Mouse (Mus musculus) embryonic fibroblast, embryonic 13.5 days (primary cell): ENCODE measurements around the gene Gins3. TPM values are rescaled to one million over a fixed set of nuclear protein-coding genes. Genes with fewer than 3 reads are reported as not detected.
A peak's percentile ranks its signal among the peaks of the same experiment; 100 is the strongest.
"Not testable (repeated sequence)": the region's sequence is repeated elsewhere in the genome, so short reads cannot be mapped to it uniquely, and the experiment has no call there.

Source experiments
- H3K27ac ChIP-seq: 2 replicates; pipeline ENCODE4 v1.5.1; 2012; ENCODE audit warnings: low read length, control low read depth, inconsistent platforms; ENCODE audit not compliant: insufficient read depth
- H3K4me1 ChIP-seq: 2 replicates; pipeline ENCODE4 v1.6.1; 2011; ENCODE audit warnings: low read length; ENCODE audit not compliant: control insufficient read depth, insufficient read depth
- H3K4me3 ChIP-seq: 2 replicates; pipeline ENCODE4 v1.5.1; 2011; ENCODE audit warnings: mild to moderate bottlenecking, control low read depth, low read length; ENCODE audit not compliant: insufficient read depth
- CTCF ChIP-seq: IDR thresholded peaks from 2 replicates; pipeline ENCODE4 v1.5.1; 2011; ENCODE audit warnings: mild to moderate bottlenecking, control low read depth, low read length, moderate library complexity, borderline replicate concordance; ENCODE audit not compliant: insufficient read depth
- POLR2A ChIP-seq: IDR thresholded peaks from 2 replicates; pipeline ENCODE4 v1.6.1; 2011; ENCODE audit warnings: low read depth, mild to moderate bottlenecking, control low read depth, low read length, moderate library complexity
- polyA plus RNA-seq: library from polyadenylated mRNA; stranded (reverse); fragments of >200 nt; gene quantifications from 2 replicates; pipeline ENCODE4 v1.2.4, GENCODE M21; 2011; ENCODE audit warnings: low read depth; ENCODE audit not compliant: missing spikeins, insufficient read length

The Gins3 gene
- polyA plus RNA-seq, 1 experiment, result 7.0 TPM

DNA sequence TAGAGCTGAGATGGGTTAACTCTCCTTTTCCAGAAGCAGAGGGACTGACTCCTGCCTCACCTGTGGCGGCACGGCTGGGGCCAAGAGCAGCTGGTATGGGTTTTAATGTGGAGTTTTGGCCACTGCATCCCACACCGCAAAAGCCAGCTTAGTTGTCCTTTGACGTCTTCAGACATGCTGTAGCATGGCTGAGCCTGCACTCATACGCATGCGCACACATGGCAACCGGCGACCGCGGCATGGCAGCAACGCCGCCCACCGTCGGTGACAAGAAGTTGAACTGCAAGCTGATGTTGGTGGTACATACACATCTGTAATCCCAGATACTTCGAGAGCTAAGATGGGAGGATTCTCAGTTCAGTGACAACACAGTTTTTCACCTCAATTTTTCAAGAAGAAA, 31.9 kb upstream of the Gins3 start:
- Histone ChIP-seq H3K4me3 (no peak overlapping the region), H3K27ac (no peak overlapping the region), H3K4me1 (no peaks in the 10 kb centered on the region)
- no peak for TF ChIP-seq POLR2A
- no peak for TF ChIP-seq CTCF

DNA sequence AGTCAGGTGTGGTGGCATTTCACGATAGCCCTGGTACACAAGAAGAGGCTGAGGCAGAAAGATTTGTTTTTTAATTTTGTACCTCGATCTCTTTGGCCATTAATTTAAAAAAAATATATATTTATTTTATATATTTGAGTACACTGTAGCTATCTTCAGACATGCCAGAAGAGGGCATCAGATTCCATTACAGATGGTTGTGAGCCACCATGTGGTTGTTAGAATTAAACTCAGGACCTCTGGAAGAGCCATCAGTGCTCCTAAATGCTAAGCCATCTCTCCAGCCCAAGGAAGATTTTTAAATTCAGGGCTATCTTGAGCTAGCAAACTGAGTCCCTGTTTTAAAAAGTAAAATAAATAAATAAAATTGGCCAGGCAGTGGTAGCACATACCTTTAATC, 31.1 kb upstream of the Gins3 start:
- no peak overlapping the region for H3K4me3 ChIP-seq
- no peak overlapping the region for H3K27ac ChIP-seq
- no peaks in the 10 kb centered on the region for H3K4me1 ChIP-seq
- TF ChIP-seq POLR2A (no peak), CTCF (no peak)

DNA sequence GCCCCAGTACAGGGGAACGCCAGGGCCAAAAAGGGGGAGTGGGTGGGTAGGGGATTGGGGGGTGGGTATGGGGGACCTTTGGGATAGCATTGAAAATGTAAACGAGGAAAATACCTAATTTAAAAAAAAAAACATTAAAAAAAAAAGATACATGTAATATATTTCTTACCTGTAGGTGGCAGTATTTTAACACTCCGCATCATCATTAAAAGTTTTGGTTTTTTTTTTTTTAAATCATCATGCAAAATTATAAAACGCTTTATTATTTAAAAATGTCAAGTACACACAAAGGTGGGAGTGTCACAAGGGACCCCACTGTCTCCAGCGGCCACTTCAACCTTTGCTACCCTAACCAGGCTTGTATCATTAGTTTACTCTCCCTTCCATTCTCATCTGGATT, 26.7 kb upstream of the Gins3 start:
- not testable (repeated sequence) for H3K4me3 ChIP-seq, H3K4me1 ChIP-seq, H3K27ac ChIP-seq

DNA sequence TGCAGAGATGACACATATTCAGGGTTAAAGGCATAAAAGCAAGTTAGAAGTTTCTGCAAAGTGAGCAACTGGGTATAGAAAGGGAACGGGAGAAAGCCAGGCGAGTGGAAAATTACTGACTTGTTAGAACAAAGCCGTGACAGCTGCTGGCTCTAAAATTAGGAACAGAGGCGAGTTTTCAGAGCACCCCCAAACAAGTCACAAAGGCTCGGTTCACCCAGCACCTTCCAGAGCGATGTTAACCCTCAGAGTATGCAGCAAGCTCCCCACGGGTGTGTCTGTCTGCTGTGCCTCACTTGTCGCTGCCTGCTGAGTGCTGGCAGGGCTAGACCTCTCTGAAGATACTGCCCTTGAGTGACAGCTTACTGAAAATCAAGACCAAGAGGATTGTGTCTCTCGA, 26.0 kb upstream of the Gins3 start:
- Histone ChIP-seq H3K27ac (no peak overlapping the region), H3K4me1 (no peaks in the 10 kb centered on the region)
- TF ChIP-seq POLR2A (no peak), CTCF (no peak)

DNA sequence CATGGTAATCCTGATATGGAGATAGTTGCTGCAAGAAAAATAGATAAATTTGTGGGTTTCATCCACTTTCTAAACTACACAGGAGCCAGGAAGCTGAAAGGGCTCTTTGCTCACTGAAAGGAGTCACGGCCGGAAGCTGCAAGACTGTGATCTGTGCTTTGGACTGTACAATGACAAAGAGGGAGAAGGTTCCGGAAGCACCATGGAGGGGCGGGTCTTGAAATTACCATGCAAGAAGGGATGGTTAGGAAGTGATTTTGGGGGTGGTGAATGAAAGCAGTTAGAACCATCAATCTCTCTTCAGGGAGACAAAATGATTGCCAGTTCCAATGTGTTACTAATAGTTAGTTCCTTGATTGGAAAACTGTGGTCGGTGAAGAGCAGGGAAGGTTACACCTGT, 23.8 kb upstream of the Gins3 start:
- Histone ChIP-seq H3K4me1 (no peaks in the 10 kb centered on the region), H3K27ac (no peak overlapping the region), H3K4me3 (no peak overlapping the region)
- TF ChIP-seq CTCF, result no peak
- no peak for TF ChIP-seq POLR2A

More for the DNA sequence above, 26.0 kb upstream of the Gins3 start:
- H3K4me3 ChIP-seq, result no peak overlapping the region

DNA sequence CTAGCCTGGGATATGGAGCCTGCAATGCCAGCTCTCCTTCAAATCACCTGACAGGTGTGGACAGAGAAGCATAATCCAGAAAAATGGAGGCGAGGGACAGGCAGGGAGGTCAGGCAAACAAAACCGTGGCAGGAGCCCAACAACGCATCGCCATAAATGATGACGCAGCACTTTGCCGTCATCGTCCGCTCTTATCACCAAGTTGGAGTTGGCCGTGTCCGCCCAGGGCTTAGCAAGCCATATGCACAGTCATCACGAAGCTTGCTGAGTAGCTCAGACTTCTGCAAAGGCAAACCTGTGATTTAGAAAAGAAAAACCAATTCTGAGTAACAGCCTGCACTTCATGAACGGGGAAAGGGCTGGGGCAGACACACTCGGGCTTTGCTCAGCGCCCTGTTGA, 22.5 kb upstream of the Gins3 start:
- H3K27ac ChIP-seq, result no peak overlapping the region
- TF ChIP-seq CTCF (no peak), POLR2A (no peak)

DNA sequence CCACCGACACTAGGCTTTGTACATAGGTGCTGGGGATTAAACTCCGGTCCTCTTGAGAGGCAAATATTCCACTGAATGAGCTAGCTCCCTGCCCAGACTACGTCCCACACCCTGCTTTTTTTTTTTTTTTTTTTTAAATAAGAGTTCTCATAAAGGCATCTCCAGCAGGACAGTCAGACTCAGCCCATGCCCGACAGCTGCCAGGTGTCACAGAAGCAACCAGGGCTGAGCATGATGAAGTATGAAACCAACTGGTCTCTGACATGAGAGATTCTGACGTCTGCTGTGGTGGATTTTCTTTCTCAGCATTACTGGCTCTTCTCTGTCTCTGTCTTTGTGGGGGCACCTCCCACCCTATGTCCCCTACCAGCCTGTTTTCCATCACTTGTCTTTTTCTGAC, 21.5 kb upstream of the Gins3 start:
- Histone ChIP-seq H3K27ac (no peak overlapping the region), H3K4me1 (peaks cover 2% of the 10 kb centered on the region; the same call in 1 of the 2 replicates), H3K4me3 (no peak overlapping the region)
- no peak for TF ChIP-seq POLR2A
- no peak for TF ChIP-seq CTCF

More for the DNA sequence above, 22.5 kb upstream of the Gins3 start:
- Histone ChIP-seq H3K4me1 (no peaks in the 10 kb centered on the region), H3K4me3 (no peak overlapping the region)

DNA sequence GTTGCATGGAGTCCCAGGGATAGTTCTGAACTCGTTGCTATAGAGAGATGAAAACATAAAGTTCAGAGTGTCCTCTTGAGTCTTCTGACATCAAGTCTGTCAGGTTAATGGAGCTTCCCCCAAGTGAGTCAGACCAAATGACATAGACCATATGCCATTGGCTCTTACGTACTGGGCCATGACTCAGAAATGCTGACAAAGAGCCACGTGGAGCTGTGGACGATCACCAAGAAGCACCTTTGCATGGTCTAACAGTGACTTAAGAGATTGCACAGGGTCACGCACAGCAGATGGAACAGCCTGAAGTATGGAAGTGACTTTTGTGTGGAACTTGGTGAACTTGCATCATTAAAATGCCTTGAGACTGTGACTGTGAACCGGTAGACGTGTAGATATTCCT, 16.9 kb upstream of the Gins3 start:
- Histone ChIP-seq H3K4me3 (no peak overlapping the region), H3K27ac (no peak overlapping the region), H3K4me1 (peaks cover 2% of the 10 kb centered on the region; the same call in 1 of the 2 replicates)
- TF ChIP-seq CTCF (no peak), POLR2A (no peak)

DNA sequence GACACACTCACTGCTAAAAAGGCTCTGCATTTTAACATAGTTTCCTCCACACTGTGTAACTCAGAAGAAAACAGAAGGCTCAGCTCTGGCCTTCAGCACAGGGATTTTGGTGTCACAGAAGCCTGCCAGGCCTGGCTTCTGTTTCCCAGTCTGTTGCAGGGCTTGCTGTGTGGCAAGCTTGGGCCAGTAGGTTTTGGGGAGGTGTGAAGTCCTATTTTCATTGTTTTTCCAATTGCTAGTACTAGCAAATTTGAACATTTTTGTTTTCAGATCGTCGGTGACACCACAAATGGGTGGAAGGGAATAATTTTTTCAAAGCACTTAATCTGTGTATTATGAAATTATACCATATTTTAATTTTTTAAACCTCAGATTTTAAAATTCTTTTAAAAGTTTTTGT, 13.2 kb upstream of the Gins3 start:
- Histone ChIP-seq H3K4me3 (no peak overlapping the region), H3K27ac (no peak overlapping the region), H3K4me1 (peaks cover 2% of the 10 kb centered on the region; the same call in 1 of the 2 replicates)
- TF ChIP-seq POLR2A (no peak), CTCF (no peak)

DNA sequence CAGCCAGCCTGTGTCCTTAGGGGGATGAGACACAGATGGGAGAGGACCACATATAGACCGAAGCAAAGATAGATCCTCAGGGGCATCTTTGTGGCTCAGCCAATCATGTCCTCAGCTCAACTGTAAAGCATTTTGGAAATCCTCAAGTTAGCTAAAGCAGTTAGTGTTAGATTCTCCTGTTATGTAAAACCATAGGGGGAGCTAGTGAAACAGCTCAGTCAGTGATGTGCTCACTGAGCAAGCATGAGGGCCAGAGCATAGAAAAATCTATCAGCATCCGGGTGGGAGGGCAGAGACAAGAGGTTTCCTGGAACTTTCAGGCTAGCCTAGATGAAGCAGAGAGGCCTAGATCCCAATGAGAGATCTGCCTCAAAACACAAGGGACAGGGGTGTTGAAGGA, 8.4 kb upstream of the Gins3 start:
- Histone ChIP-seq H3K4me1 (no peaks in the 10 kb centered on the region), H3K4me3 (no peak overlapping the region), H3K27ac (no peak overlapping the region)
- TF ChIP-seq POLR2A, result no peak
- no peak for TF ChIP-seq CTCF

DNA sequence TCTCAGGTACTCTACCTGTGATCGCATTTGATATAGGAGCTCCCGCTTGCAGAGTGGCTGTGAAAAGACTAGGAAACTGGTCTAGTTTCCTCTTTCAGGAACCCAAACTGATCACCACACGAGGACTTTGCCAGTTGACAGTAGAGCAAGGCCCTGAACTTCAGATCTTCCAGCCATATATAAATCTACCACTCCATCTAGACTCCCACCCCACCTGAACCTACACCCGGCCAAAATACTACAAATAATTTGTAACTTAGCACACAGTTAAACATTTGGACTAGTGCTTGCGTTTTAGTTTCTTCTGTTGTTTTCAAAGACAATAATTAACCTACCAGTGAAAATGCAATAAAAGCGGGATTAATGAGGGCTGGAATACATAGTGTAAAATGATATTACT, 413 bp upstream of the Gins3 start:
- TF ChIP-seq CTCF, result no peak
- no peak for TF ChIP-seq POLR2A
- H3K4me3 ChIP-seq, result no peak overlapping the region
- no peak overlapping the region for H3K27ac ChIP-seq
- no peaks in the 10 kb centered on the region for H3K4me1 ChIP-seq

DNA sequence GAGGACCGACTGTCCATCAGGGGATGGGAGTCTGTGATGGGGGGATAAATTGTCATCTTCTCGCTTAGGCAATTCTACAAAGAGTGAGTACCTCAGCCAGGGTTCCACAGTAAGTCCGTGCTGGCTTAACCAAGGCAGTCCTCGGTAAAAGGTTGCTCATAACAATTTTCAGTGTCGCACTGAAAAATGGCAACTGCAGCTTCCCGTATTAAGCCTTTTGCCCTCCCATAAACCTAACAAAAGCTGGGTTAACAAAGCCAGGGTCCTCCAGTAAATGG, 749 bp downstream of the Gins3 start:
- no peak overlapping the region for H3K27ac ChIP-seq
- no peak for TF ChIP-seq POLR2A

More for the DNA sequence above, 749 bp downstream of the Gins3 start:
- Histone ChIP-seq H3K4me3 (peak overlapping the region; percentile 61), H3K4me1 (no peaks in the 10 kb centered on the region)
